Mouse (Mus musculus) liver, adult 2 months (tissue): ENCODE measurements at regions not wholly inside any gene's neighbourhood (a gene's known extent, or its start where the extent isn't known, plus 50 kb on each side); places are given as distances from the start of the nearest gene placed in this dataset.

Experiments
- DNase-seq: peaks from one replicate; pipeline ENCODE4 v3.0.0-alpha.2; 2011; ENCODE audit warnings: low read depth, low spot score; ENCODE audit errors: extremely low read depth
- H3K27ac ChIP-seq: fragments of 200-500 bp; replicated peaks from 2 replicates; pipeline ENCODE4 v1.5.1; 2012; ENCODE audit warnings: low read depth, mild to moderate bottlenecking, control low read depth, inconsistent platforms, low read length; ENCODE audit not compliant: insufficient read depth
- H3K27me3 ChIP-seq: fragments of 200-500 bp; 2 replicates; pipeline ENCODE4 v1.6.1; 2012; ENCODE audit warnings: mild to moderate bottlenecking, moderate library complexity, low read length, inconsistent platforms; ENCODE audit not compliant: control insufficient read depth, insufficient read depth
- H3K36me3 ChIP-seq: fragments of 200-500 bp; 2 replicates; pipeline ENCODE4 v1.6.1; 2012; ENCODE audit warnings: low read length, inconsistent platforms; ENCODE audit not compliant: control insufficient read depth, insufficient read depth
- H3K4me1 ChIP-seq: fragments of 200-500 bp; 2 replicates; pipeline ENCODE4 v1.6.1; 2011; ENCODE audit warnings: low read length; ENCODE audit not compliant: control insufficient read depth, insufficient read depth
- H3K4me3 ChIP-seq: fragments of 200-500 bp; 2 replicates; pipeline ENCODE4 v1.5.1; 2011; ENCODE audit warnings: low read depth, mild to moderate bottlenecking, control low read depth, low read length, moderate library complexity; ENCODE audit not compliant: insufficient read depth
- H3K79me2 ChIP-seq: fragments of 200-500 bp; 2 replicates; pipeline ENCODE4 v1.6.1; 2012; ENCODE audit warnings: inconsistent platforms, mild to moderate bottlenecking, low read length, moderate library complexity; ENCODE audit not compliant: control insufficient read depth, insufficient read depth
- H3K9ac ChIP-seq: fragments of 200-500 bp; 2 replicates; pipeline ENCODE4 v1.6.1; 2012; ENCODE audit warnings: low read depth, mild to moderate bottlenecking, control low read depth, inconsistent platforms, low read length
- CTCF ChIP-seq: fragments of 200-500 bp; IDR thresholded peaks from 2 replicates; pipeline ENCODE4 v1.5.1; 2011; ENCODE audit warnings: low read depth, low read length, control low read depth
- POLR2A ChIP-seq: fragments of 200-500 bp; IDR thresholded peaks from 2 replicates; pipeline ENCODE4 v1.6.1; 2011; ENCODE audit warnings: low read length, control low read depth; ENCODE audit not compliant: insufficient read depth; ENCODE audit errors: extremely low read depth
- WGBS: fragments of 180-500 bp; shearing (Covaris S2); methylation state at CpG from one replicate; pipeline ENCODE4 v1.1.7; 2018; 5-methylcytosine and 5-hydroxymethylcytosine counted together

GRCm38 (mm10) chr4:56373746-56374145 is 366.1 kb upstream of the Gm26657 start:
- 71% methylated on average over 4 of the region's 4 CpGs for WGBS
- no peaks in the 10 kb centered on the region for H3K27me3 ChIP-seq

GRCm38 (mm10) chr4:56373167-56373566 is 366.7 kb upstream of the Gm26657 start:
- DNase-seq, result no peak
- Histone ChIP-seq H3K4me1 (no peaks in the 10 kb centered on the region), H3K9ac (no peak overlapping the region), H3K27me3 (no peaks in the 10 kb centered on the region), H3K27ac (no peak overlapping the region), H3K36me3 (no peaks in the 10 kb centered on the region), H3K4me3 (no peak overlapping the region), H3K79me2 (no peaks in the 10 kb centered on the region)
- 82% methylated on average over 4 of the region's 4 CpGs for WGBS
- TF ChIP-seq CTCF, result no peak
- TF ChIP-seq POLR2A, result no peak

More at GRCm38 (mm10) chr4:56373746-56374145, 366.1 kb upstream of the Gm26657 start:
- TF ChIP-seq CTCF (no peak), POLR2A (no peak)
- no peak for DNase-seq
- Histone ChIP-seq H3K36me3 (no peaks in the 10 kb centered on the region), H3K9ac (no peak overlapping the region), H3K79me2 (no peaks in the 10 kb centered on the region), H3K4me1 (no peaks in the 10 kb centered on the region), H3K27ac (no peak overlapping the region), H3K4me3 (no peak overlapping the region)

DNA sequence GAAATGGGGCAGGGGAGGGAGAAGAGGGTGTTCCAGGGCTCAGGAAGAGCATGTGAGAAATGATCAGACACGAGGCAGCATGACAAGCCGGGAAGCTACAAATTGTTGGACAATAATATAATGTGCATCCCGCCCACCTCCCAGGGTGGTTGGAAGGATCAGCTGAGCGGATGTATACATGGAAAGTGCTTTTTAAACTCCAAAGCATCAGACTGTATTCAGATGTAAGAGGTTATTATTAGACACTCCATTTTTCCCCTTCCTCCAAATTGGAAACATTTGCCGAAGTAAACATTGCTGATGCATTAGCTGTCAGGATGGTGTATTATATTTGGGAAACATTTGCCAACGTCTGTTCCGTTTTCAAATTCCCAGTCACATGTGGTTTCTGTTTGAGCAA is 367.2 kb upstream of the Gm26657 start:
- Histone ChIP-seq H3K27me3 (no peaks in the 10 kb centered on the region), H3K9ac (no peak overlapping the region), H3K4me1 (no peaks in the 10 kb centered on the region), H3K79me2 (no peaks in the 10 kb centered on the region), H3K27ac (no peak overlapping the region), H3K4me3 (no peak overlapping the region), H3K36me3 (no peaks in the 10 kb centered on the region)
- no peak for DNase-seq
- TF ChIP-seq POLR2A (no peak), CTCF (no peak)
- 84% methylated on average over 7 of the region's 7 CpGs for WGBS

DNA sequence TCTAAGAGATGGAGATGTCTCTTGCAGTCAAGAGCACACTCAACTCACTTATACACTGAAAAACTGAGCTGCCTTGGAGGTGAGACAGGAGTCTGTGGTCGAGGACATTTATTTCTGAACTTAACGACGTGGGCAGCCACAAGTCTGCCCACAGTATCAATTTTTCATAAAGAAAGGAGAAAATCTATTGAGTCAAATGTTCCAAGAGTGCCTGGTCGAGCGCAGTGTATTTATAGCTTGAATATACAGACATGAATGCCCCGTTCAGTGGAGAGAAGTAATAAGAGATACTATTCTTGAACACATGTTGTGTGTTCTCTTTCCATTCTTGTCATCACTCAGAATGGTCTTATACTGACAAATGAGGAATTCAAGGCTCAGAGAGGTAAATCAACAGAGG is 375.3 kb upstream of the Gm26657 start:
- no peak overlapping the region for H3K4me3 ChIP-seq
- no peaks in the 10 kb centered on the region for H3K4me1 ChIP-seq
- H3K27me3 ChIP-seq, result no peaks in the 10 kb centered on the region
- no peak for DNase-seq
- no peak overlapping the region for H3K27ac ChIP-seq
- no peaks in the 10 kb centered on the region for H3K36me3 ChIP-seq
- 74% methylated on average over 6 of the region's 6 CpGs for WGBS
- TF ChIP-seq CTCF (no peak), POLR2A (no peak)
- H3K9ac ChIP-seq, result no peak overlapping the region
- no peaks in the 10 kb centered on the region for H3K79me2 ChIP-seq

DNA sequence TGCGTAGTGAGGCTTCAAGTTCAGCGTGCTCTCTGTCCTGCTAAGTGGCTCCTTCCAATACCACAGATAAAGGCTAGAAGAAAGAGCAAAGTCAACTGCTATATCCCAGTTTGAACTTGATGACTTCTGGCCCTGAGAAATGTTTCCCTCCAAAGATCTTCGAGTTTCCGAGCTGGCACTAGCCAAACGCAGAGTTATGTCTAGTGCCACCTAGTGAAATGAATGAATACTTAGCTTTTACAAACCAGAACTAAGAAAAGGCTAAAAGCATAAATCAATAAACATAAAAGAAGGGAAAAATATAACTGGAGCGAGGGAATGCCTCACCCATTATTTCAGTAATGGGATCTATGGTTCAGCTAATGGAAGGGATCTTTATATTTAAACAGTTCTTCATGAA is 377.7 kb upstream of the Gm26657 start:
- DNase-seq, result peak; percentile 13
- no peaks in the 10 kb centered on the region for H3K27me3 ChIP-seq
- H3K9ac ChIP-seq, result no peak overlapping the region
- WGBS, result 36% methylated on average over 6 of the region's 6 CpGs
- H3K79me2 ChIP-seq, result no peaks in the 10 kb centered on the region
- no peak overlapping the region for H3K27ac ChIP-seq
- H3K4me1 ChIP-seq, result no peaks in the 10 kb centered on the region
- H3K36me3 ChIP-seq, result no peaks in the 10 kb centered on the region
- TF ChIP-seq POLR2A, result no peak
- TF ChIP-seq CTCF, result no peak
- H3K4me3 ChIP-seq, result no peak overlapping the region

- H3K79me2 ChIP-seq, result no peaks in the 10 kb centered on the region
- no peaks in the 10 kb centered on the region for H3K27me3 ChIP-seq
- H3K9ac ChIP-seq, result no peak overlapping the region
- H3K36me3 ChIP-seq, result no peaks in the 10 kb centered on the region
- no peaks in the 10 kb centered on the region for H3K4me1 ChIP-seq
- TF ChIP-seq CTCF (no peak), POLR2A (no peak)
- peak; percentile 43 for DNase-seq
- H3K27ac ChIP-seq, result no peak overlapping the region
- WGBS, result 69% methylated on average over 5 of the region's 5 CpGs
- H3K4me3 ChIP-seq, result no peak overlapping the region
Measured at GRCm38 (mm10) chr4:56349216-56349615, 390.7 kb upstream of the Gm26657 start.
